Mouse (Mus musculus) C2C12 (cell line): ENCODE data around the gene Syn1.

Experiments
- CEBPB ChIP-seq: IDR thresholded peaks from one replicate; pipeline ENCODE4 v1.6.1; 2011; ENCODE audit warnings: low read depth, mild to moderate bottlenecking, control low read depth, moderate library complexity
- CTCF ChIP-seq: IDR thresholded peaks from one replicate; pipeline ENCODE4 v1.5.1; 2011; ENCODE audit not compliant: control insufficient read depth, insufficient read depth, insufficient read length
- MAX ChIP-seq: IDR thresholded peaks from one replicate; pipeline ENCODE4 v1.6.1; 2011; ENCODE audit warnings: mild to moderate bottlenecking, control low read depth
- MYOG ChIP-seq: IDR thresholded peaks from one replicate; pipeline ENCODE4 v1.6.1; 2011; ENCODE audit not compliant: control insufficient read depth, insufficient read length; ENCODE audit errors: extremely low read depth
- USF1 ChIP-seq: IDR thresholded peaks from one replicate; pipeline ENCODE4 v1.6.1; 2011; ENCODE audit warnings: low read depth, mild to moderate bottlenecking, control low read depth, moderate library complexity

GRCm38 (mm10) chrX:20872928-20873500 lies 47.8 kb downstream of the Syn1 start:
- TF ChIP-seq CTCF (no peak), MYOG (no peak), USF1 (no peak), MAX (no peak), CEBPB (no peak)
